Mouse (Mus musculus) erythroblast, embryonic 14.5 days (primary cell): ENCODE data around the gene E2f2.

Source experiments
- GATA1 ChIP-seq: IDR thresholded peaks from 2 replicates; pipeline ENCODE4 v1.6.1; 2012; ENCODE audit warnings: low read length, inconsistent platforms, mixed read lengths
- TAL1 ChIP-seq: IDR thresholded peaks from 3 replicates; pipeline ENCODE4 v1.6.1; 2012; ENCODE audit warnings: low read length, inconsistent platforms, mixed read lengths

DNA sequence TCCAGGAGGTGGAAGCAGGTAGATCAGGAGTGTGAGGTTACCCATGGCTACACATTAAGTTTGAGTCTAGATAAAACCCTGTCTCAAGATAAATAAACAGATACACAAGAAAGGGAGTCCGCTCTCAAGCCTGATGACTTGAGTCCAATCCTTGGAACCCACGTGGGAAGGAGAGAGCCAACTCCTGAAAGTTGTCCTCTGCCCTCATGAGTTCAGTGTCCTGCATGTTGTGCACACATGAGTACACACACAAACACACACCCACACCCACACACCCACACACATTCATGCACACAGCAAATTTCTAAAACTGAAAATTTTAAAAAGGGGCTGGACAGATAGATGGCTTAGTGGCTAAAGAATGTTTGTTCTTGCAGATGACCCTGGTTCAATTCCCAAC is 32.6 kb downstream of the E2f2 start:
- TF ChIP-seq TAL1 (no peak), GATA1 (no peak)
